In the genomic region with DNA sequence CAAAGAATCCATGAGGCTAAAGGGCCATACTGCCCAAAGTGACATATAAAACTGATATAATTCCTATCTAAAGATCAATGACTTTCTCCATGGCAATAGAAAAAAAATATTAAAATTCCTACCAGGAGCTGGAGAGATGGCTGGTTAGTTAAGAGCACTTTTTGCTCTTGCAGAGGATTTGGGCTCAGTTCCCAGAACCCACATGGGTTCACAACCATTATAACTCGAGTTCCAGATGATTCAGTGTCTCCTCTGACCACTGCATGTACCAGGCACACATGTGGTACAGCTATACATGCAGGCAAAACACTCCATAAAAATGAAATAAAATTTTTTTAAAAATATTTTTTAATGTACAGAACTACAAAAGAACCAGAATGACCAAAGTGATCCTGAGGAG, we compare ENCODE assay signal across 22 mouse cellular contexts. TPM values are rescaled to one million over a fixed set of nuclear protein-coding genes. Genes with fewer than 3 reads are reported as not detected.
"Had no signal": no experiment of that assay in that cellular context is flagged by ENCODE, and none has a peak within 500 bp of the region (broad histone marks: within the 10 kb centered on the region; RNA-seq: fewer than 3 reads in every experiment).

No protein-coding gene starts in this region.

- H3K4me3 ChIP-seq: lung, embryonic 15.5 days; midbrain, embryonic 13.5 days; midbrain, embryonic 15.5 days; neural tube, embryonic 13.5 days; neural tube, embryonic 15.5 days had no signal

- H3K9ac ChIP-seq: lung, embryonic 15.5 days; midbrain, embryonic 13.5 days; midbrain, embryonic 15.5 days; neural tube, embryonic 13.5 days; neural tube, embryonic 15.5 days had no signal

- H3K9me3 ChIP-seq: lung, embryonic 15.5 days; megakaryocyte, embryonic 14.5 days; midbrain, embryonic 13.5 days; midbrain, embryonic 15.5 days; neural tube, embryonic 13.5 days; neural tube, embryonic 15.5 days had no signal

- H3K27ac ChIP-seq: lung, embryonic 15.5 days; macrophage; midbrain, embryonic 13.5 days; midbrain, embryonic 15.5 days; neural tube, embryonic 13.5 days; neural tube, embryonic 15.5 days had no signal

- H3K4me1 ChIP-seq: midbrain, embryonic 13.5 days; midbrain, embryonic 15.5 days; neural tube, embryonic 13.5 days; neural tube, embryonic 15.5 days had no signal

- H3K27me3 ChIP-seq: lung, embryonic 15.5 days; megakaryocyte, embryonic 14.5 days; midbrain, embryonic 13.5 days; midbrain, embryonic 15.5 days; neural tube, embryonic 13.5 days; neural tube, embryonic 15.5 days had no signal

- H3K36me3 ChIP-seq: lung, embryonic 15.5 days; midbrain, embryonic 13.5 days; midbrain, embryonic 15.5 days; neural tube, embryonic 13.5 days; neural tube, embryonic 15.5 days had no signal

- DNase-seq: lung, adult 2 months; lung, postnatal 14 days; lung, postnatal 36 days; retina, postnatal 1 day; right cerebral cortex, adult 18-20 months; right cerebral cortex, postnatal 25 days; right cerebral cortex, postnatal 4 days; spleen, adult 18-20 months; thymus, adult 18-20 months; thymus, postnatal 14 days; thymus, postnatal 36 days had no signal

- ATAC-seq: lung, postnatal 0 days; midbrain, embryonic 13.5 days; midbrain, embryonic 15.5 days had no signal

- H3K4me2 ChIP-seq: lung, embryonic 15.5 days; midbrain, embryonic 11.5 days; midbrain, embryonic 13.5 days; midbrain, embryonic 15.5 days; neural tube, embryonic 13.5 days; neural tube, embryonic 15.5 days had no signal

RNA-seq across cellular contexts. Expression of gene Gp9, which starts 3.4 kb away (rescaled TPM):
- polyA plus RNA-seq: midbrain, postnatal 0 days; small intestine, adult 2 months had no signal

RNA-seq across cellular contexts. Expression of gene Efcc1, which starts 43.8 kb away (rescaled TPM):
- polyA plus RNA-seq: macrophage had no signal
